Mouse (Mus musculus): ENCODE measurements around the gene Ppp1r10. TPM values are rescaled to one million over a fixed set of nuclear protein-coding genes. Genes with fewer than 3 reads are reported as not detected.
A peak's percentile ranks its signal among the peaks of the same experiment; 100 is the strongest.

Ppp1r10 gene
- polyA plus RNA-seq, 1 experiment: 33.1 TPM

DNA sequence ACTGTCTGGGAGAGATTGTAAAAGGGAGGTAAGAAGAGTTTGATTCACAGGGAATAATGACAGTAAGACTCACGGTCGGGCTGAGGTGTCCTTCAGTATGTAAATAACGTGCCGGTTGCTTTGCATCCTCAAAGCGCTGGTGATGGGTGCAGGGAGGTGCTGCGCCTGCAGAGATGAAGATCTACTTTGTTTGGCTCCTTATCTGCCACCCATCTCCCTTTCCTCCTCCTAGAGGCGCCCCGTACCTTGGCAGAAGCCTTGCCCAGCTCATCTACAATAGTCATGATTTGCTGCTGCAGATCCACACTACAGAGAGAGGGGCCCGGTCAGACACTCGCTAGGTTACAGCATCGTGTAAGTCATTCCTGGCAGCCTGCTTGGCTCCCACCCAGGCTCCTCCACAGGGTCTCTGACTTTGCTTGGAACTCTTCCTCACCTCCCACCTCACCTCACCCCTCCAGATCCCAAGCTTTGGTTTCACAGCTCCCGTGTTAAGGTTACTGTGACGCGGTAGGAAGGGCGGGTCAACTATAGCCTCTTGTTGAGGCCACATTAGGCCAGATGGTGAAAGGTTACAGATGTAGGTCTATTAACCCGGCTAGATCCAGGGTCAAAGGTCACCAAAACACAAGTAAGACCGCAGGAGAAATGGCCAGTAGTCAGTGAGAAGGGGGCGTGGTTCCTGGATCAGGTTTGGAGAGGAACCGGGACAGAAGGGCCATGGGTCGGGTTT, 6.9 kb upstream of the Ppp1r10 start:
- Histone ChIP-seq H3K4me3 (ENCODE audit: insufficient read depth, poor library complexity, severe bottlenecking) (peak overlapping the region; percentile 48), H3K79me3 (ENCODE audit: low read depth) (peaks cover 18% of the 10 kb centered on the region), H3K79me2 (ENCODE audit: control insufficient read depth, insufficient read depth) (peaks cover 51% of the 10 kb centered on the region), H3K36me3 (ENCODE audit: control insufficient read depth, insufficient read depth) (peaks cover 44% of the 10 kb centered on the region), H3ac (ENCODE audit: control insufficient read depth, insufficient read length, low read depth) (peak overlapping the region; percentile 64), H3K27me3 (ENCODE audit: control insufficient read depth, insufficient read depth, insufficient read length) (no peaks in the 10 kb centered on the region)
- TF ChIP-seq MYOG (IDR thresholded peaks at IDR 0.05; ENCODE audit: control insufficient read depth, extremely low read depth, insufficient read length) (no peak), CTCF (IDR thresholded peaks at IDR 0.05; ENCODE audit: control insufficient read depth, insufficient read depth, insufficient read length) (no peak), MYOD1 (IDR thresholded peaks at IDR 0.05; ENCODE audit: control insufficient read depth, insufficient read length, low read depth) (no peak), MAX (IDR thresholded peaks at IDR 0.05) (no peak), CEBPB (IDR thresholded peaks at IDR 0.05; ENCODE audit: low read depth) (no peak), FOSL1 (IDR thresholded peaks at IDR 0.05; ENCODE audit: insufficient read depth, low read length, poor library complexity, severe bottlenecking) (no peak)

DNA sequence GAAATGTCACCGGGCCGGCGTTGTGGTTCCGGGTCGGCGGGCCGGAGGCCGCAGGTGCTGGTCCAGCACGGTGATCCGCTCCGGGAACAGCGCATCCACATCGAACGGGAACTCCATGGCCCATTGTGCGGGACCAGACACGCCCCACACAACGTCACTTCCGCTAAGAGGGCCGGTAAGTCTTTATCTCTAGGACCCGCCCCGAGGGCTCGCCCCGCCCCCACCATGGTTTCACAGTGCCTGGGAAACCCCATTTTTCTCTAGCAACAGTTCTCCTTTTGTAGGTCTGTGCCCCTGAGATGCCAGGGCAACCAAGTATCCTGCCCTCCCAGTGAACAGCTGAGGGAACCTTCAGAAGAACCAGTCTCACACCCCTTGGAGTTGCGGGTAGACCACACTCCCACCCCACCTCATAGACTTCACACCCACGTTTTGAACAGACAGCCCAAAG, 6.3 kb upstream of the Ppp1r10 start, which contains the start of gene Atat1:
Atat1 (minus strand) TSS at position 157 of the 451 bp plus-strand sequence.
- Histone ChIP-seq H3K79me3 (ENCODE audit: low read depth) (peaks cover 24% of the 10 kb centered on the region), H3K36me3 (ENCODE audit: control insufficient read depth, insufficient read depth) (peaks cover 48% of the 10 kb centered on the region), H3K79me2 (ENCODE audit: control insufficient read depth, insufficient read depth) (peaks cover 57% of the 10 kb centered on the region), H3K27me3 (ENCODE audit: control insufficient read depth, insufficient read depth, insufficient read length) (no peaks in the 10 kb centered on the region), H3K4me3 (ENCODE audit: insufficient read depth, poor library complexity, severe bottlenecking) (peak within 1 kb of the TSS; percentile 48), H3ac (ENCODE audit: control insufficient read depth, insufficient read length, low read depth) (peak within 1 kb of the TSS; percentile 64)
- TF ChIP-seq MYOD1 (IDR thresholded peaks at IDR 0.05; ENCODE audit: control insufficient read depth, insufficient read length, low read depth): no peak
- TF ChIP-seq CEBPB (IDR thresholded peaks at IDR 0.05; ENCODE audit: low read depth): no peak
- no peak for TF ChIP-seq USF1 (IDR thresholded peaks at IDR 0.05; ENCODE audit: low read depth)
- no peak for TF ChIP-seq MYOG (IDR thresholded peaks at IDR 0.05; ENCODE audit: control insufficient read depth, extremely low read depth, insufficient read length)
- TF ChIP-seq CTCF (IDR thresholded peaks at IDR 0.05; ENCODE audit: control insufficient read depth, insufficient read depth, insufficient read length): no peak
- no peak for TF ChIP-seq MAX (IDR thresholded peaks at IDR 0.05)
- TF ChIP-seq FOSL1 (IDR thresholded peaks at IDR 0.05; ENCODE audit: insufficient read depth, low read length, poor library complexity, severe bottlenecking): no peak

DNA sequence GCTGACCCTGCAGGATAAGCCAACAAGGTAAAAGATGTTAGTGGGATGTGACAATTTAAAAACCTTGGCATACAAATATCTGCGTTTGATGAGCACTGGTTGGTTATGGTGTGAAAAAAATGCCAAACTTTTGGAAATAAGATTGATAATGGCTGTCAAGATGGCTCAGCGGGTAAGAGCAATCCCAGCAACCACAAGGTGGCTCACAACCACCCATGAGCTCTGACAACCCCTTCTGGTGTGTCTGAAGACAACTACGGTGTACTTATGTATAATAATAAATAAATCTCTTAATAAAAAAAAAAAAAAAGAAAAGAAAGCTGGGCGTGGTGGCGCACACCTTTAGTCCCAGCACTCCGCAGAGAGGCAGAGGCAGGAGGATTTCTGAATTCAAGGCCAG, 1.3 kb upstream of the Ppp1r10 start:
- Histone ChIP-seq H3K27me3 (ENCODE audit: control insufficient read depth, insufficient read depth, insufficient read length) (no peaks in the 10 kb centered on the region), H3K4me3 (ENCODE audit: insufficient read depth, poor library complexity, severe bottlenecking) (peak overlapping the region; percentile 74), H3K36me3 (ENCODE audit: control insufficient read depth, insufficient read depth) (peaks cover 58% of the 10 kb centered on the region), H3K79me2 (ENCODE audit: control insufficient read depth, insufficient read depth) (peaks cover 84% of the 10 kb centered on the region), H3K79me3 (ENCODE audit: low read depth) (peaks cover 52% of the 10 kb centered on the region), H3ac (ENCODE audit: control insufficient read depth, insufficient read length, low read depth) (no peak overlapping the region)
- no peak for TF ChIP-seq FOSL1 (IDR thresholded peaks at IDR 0.05; ENCODE audit: insufficient read depth, low read length, poor library complexity, severe bottlenecking)
- TF ChIP-seq CTCF (IDR thresholded peaks at IDR 0.05; ENCODE audit: control insufficient read depth, insufficient read depth, insufficient read length): no peak
- no peak for TF ChIP-seq CEBPB (IDR thresholded peaks at IDR 0.05; ENCODE audit: low read depth)
- no peak for TF ChIP-seq MYOD1 (IDR thresholded peaks at IDR 0.05; ENCODE audit: control insufficient read depth, insufficient read length, low read depth)
- TF ChIP-seq MAX (IDR thresholded peaks at IDR 0.05): no peak
- no peak for TF ChIP-seq MYOG (IDR thresholded peaks at IDR 0.05; ENCODE audit: control insufficient read depth, extremely low read depth, insufficient read length)
- TF ChIP-seq USF1 (IDR thresholded peaks at IDR 0.05; ENCODE audit: low read depth): no peak

DNA sequence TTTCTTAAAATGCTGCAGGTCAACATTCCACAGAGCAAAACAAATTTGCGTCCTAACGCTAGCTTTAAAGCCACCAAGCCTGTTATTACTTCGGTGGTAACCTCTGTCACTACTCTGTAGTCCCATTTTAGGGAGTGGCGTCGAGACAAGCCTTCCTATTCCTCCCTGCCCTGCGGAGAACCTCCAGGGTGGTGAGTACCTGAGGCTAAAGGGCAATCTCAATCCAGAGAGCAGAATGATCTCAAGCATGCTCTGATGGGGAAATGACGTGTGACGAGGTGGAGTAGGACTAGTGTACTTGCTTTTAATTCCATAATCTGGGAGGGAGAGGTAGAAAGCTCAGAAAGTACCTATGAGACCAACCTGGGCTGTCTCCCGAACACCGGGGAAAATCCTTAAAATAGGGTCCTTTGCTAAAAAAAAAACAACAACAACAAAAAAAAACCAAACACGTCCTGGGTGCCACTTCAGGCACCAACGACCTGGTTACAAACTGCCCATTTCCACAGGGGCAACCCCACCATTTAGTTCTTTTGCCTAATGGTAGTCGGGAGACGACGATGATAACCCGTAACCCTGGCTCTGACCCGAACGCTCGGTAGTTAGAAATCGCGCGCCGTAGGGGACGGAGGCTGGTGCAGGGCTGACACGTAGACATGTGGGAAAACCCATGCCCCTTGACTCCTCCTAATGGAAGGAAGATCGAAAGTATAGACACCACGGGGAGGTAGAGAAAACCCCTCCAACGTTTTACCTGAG, 517 bp upstream of the Ppp1r10 start:
- H3K4me3 ChIP-seq (ENCODE audit: insufficient read depth, poor library complexity, severe bottlenecking): peak overlapping the region; percentile 74
- TF ChIP-seq FOSL1 (IDR thresholded peaks at IDR 0.05; ENCODE audit: insufficient read depth, low read length, poor library complexity, severe bottlenecking): no peak
- no peak for TF ChIP-seq MAX (IDR thresholded peaks at IDR 0.05)
- no peak for TF ChIP-seq CTCF (IDR thresholded peaks at IDR 0.05; ENCODE audit: control insufficient read depth, insufficient read depth, insufficient read length)
- TF ChIP-seq MYOD1 (IDR thresholded peaks at IDR 0.05; ENCODE audit: control insufficient read depth, insufficient read length, low read depth): no peak
- no peak for TF ChIP-seq CEBPB (IDR thresholded peaks at IDR 0.05; ENCODE audit: low read depth)
- TF ChIP-seq MYOG (IDR thresholded peaks at IDR 0.05; ENCODE audit: control insufficient read depth, extremely low read depth, insufficient read length): no peak
- TF ChIP-seq USF1 (IDR thresholded peaks at IDR 0.05; ENCODE audit: low read depth): no peak
- peaks cover 58% of the 10 kb centered on the region for H3K79me3 ChIP-seq (ENCODE audit: low read depth)
- peaks cover 66% of the 10 kb centered on the region for H3K36me3 ChIP-seq (ENCODE audit: control insufficient read depth, insufficient read depth)
- no peaks in the 10 kb centered on the region for H3K27me3 ChIP-seq (ENCODE audit: control insufficient read depth, insufficient read depth, insufficient read length)
- peaks cover 90% of the 10 kb centered on the region for H3K79me2 ChIP-seq (ENCODE audit: control insufficient read depth, insufficient read depth)
- H3ac ChIP-seq (ENCODE audit: control insufficient read depth, insufficient read length, low read depth): peak overlapping the region; percentile 80

DNA sequence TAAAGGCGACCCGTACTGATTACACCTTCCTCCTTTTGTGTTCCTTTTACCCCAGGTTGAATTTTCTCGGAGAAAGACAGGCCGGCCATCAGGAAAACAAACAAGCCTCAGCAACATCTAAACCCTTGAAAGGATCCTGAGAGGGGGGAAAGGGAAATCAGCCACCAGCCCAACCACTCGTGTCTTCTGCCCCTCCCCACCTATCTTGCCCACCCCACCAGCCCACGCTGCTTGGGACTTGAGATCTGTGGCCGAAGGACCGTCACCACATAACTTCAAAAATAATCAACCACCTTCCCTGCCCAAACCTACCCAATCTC, 869 bp downstream of the Ppp1r10 start:
- Histone ChIP-seq H3K79me3 (ENCODE audit: low read depth) (peaks cover 59% of the 10 kb centered on the region), H3K36me3 (ENCODE audit: control insufficient read depth, insufficient read depth) (peaks cover 65% of the 10 kb centered on the region), H3K4me3 (ENCODE audit: insufficient read depth, poor library complexity, severe bottlenecking) (peak overlapping the region; percentile 88), H3K27me3 (ENCODE audit: control insufficient read depth, insufficient read depth, insufficient read length) (no peaks in the 10 kb centered on the region), H3ac (ENCODE audit: control insufficient read depth, insufficient read length, low read depth) (peak overlapping the region; percentile 63), H3K79me2 (ENCODE audit: control insufficient read depth, insufficient read depth) (peaks cover 92% of the 10 kb centered on the region)
- no peak for TF ChIP-seq CEBPB (IDR thresholded peaks at IDR 0.05; ENCODE audit: low read depth)
- no peak for TF ChIP-seq MYOD1 (IDR thresholded peaks at IDR 0.05; ENCODE audit: control insufficient read depth, insufficient read length, low read depth)
- TF ChIP-seq USF1 (IDR thresholded peaks at IDR 0.05; ENCODE audit: low read depth): no peak
- no peak for TF ChIP-seq FOSL1 (IDR thresholded peaks at IDR 0.05; ENCODE audit: insufficient read depth, low read length, poor library complexity, severe bottlenecking)
- TF ChIP-seq CTCF (IDR thresholded peaks at IDR 0.05; ENCODE audit: control insufficient read depth, insufficient read depth, insufficient read length): no peak
- TF ChIP-seq MAX (IDR thresholded peaks at IDR 0.05): no peak
- TF ChIP-seq MYOG (IDR thresholded peaks at IDR 0.05; ENCODE audit: control insufficient read depth, extremely low read depth, insufficient read length): no peak
